ENCODE assay signal across 19 mouse cellular contexts in genomic region chr15:103335488-103336235, GRCm38 (mm10). TPM values are rescaled to one million over a fixed set of nuclear protein-coding genes. Genes with fewer than 3 reads are reported as not detected.
DNase-seq lines count a peak whose midpoint lies in the region; ATAC-seq and TF ChIP-seq lines count a peak whose summit lies in the region.
"Had no signal": no experiment of that assay in that cellular context is flagged by ENCODE, and none has a peak within 500 bp of the region (broad histone marks: within the 10 kb centered on the region; RNA-seq: fewer than 3 reads in every experiment).

No protein-coding gene starts in this region.

- no peak overlapping the region for H3K9ac ChIP-seq in forebrain, embryonic 14.5 days (ENCODE audit: low read length)
- H3K9ac ChIP-seq in midbrain, embryonic 16.5 days (ENCODE audit: low read depth, low read length): no peak overlapping the region
- H3K9ac ChIP-seq: heart, embryonic 12.5 days; liver, embryonic 13.5 days; neural tube, embryonic 12.5 days had no signal

- peak overlapping the region; percentile 81 for H3K27ac ChIP-seq in forebrain, embryonic 10.5 days
- no peak overlapping the region for H3K27ac ChIP-seq in forebrain, embryonic 14.5 days (ENCODE audit: low read depth, low read length)
- peak overlapping the region; percentile 68 for H3K27ac ChIP-seq in left cerebral cortex, adult 2 months
- H3K27ac ChIP-seq in midbrain, embryonic 16.5 days (ENCODE audit: low read length): 0 out of 2 replicates have a peak overlapping the region, but pooled peaks have one; percentile 4
- H3K27ac ChIP-seq: liver, embryonic 13.5 days; neural tube, embryonic 12.5 days had no signal

- H3K9me3 ChIP-seq in forebrain, embryonic 10.5 days: no peaks in the 10 kb centered on the region
- no peaks in the 10 kb centered on the region for H3K9me3 ChIP-seq in forebrain, embryonic 14.5 days (replicated peaks; ENCODE audit: control insufficient read depth, low read length)
- H3K9me3 ChIP-seq in midbrain, embryonic 16.5 days (replicated peaks; ENCODE audit: control insufficient read depth, low read length, poor library complexity, severe bottlenecking): no peaks in the 10 kb centered on the region
- H3K9me3 ChIP-seq: heart, embryonic 12.5 days; liver, embryonic 13.5 days; neural tube, embryonic 12.5 days had no signal

- no peak overlapping the region for H3K4me3 ChIP-seq in forebrain, embryonic 10.5 days
- H3K4me3 ChIP-seq in forebrain, embryonic 14.5 days (ENCODE audit: low read depth, low read length): no peak overlapping the region
- no peak overlapping the region for H3K4me3 ChIP-seq in left cerebral cortex, adult 2 months
- H3K4me3 ChIP-seq in midbrain, embryonic 16.5 days (ENCODE audit: low read depth, low read length): no peak overlapping the region
- H3K4me3 ChIP-seq: heart, embryonic 12.5 days; liver, embryonic 13.5 days; neural tube, embryonic 12.5 days had no signal

- H3K4me2 ChIP-seq in forebrain, embryonic 14.5 days (ENCODE audit: low read length): no peak overlapping the region
- no peak overlapping the region for H3K4me2 ChIP-seq in midbrain, embryonic 16.5 days (ENCODE audit: low read length)
- H3K4me2 ChIP-seq: heart, embryonic 12.5 days; liver, embryonic 13.5 days; neural tube, embryonic 12.5 days had no signal

- DNase-seq in forebrain, embryonic 10.5 days (ENCODE audit: extremely low spot score, low spot score): no peak
- no peak for DNase-seq in forebrain, embryonic 14.5 days (ENCODE audit: low spot score)
- no peak for DNase-seq in left cerebral cortex, adult 2 months (ENCODE audit: extremely low spot score in 1 of 2, low spot score in 2 of 2)
- no peak for DNase-seq in left cerebral cortex, adult 8-10 months (ENCODE audit: low spot score in 2 of 2)
- peak; percentile 53 for DNase-seq in brain, adult 2 months (ENCODE audit: low read depth, low spot score)
- no peak for DNase-seq in layer of hippocampus, adult 9-11 months
- no peak for DNase-seq in lung, postnatal 10 days
- DNase-seq: cerebellum, postnatal 36 days; heart, postnatal 36 days; kidney, postnatal 14 days; left cerebral cortex, postnatal 4 days; liver, embryonic 13.5 days; right cerebral cortex, adult 18-20 months had no signal

- 34% methylated on average over 7 of the region's 7 CpGs for WGBS in forebrain, embryonic 10.5 days
- WGBS in forebrain, embryonic 14.5 days: 24% methylated on average over 7 of the region's 7 CpGs
- WGBS in midbrain, embryonic 16.5 days: 23% methylated on average over 7 of the region's 7 CpGs

- H3K27me3 ChIP-seq in forebrain, embryonic 10.5 days (ENCODE audit: poor library complexity, severe bottlenecking): peaks cover 55% of the 10 kb centered on the region
- H3K27me3 ChIP-seq in forebrain, embryonic 14.5 days (replicated peaks; ENCODE audit: control insufficient read depth, insufficient read depth, low read length): peaks cover 17% of the 10 kb centered on the region
- H3K27me3 ChIP-seq in midbrain, embryonic 16.5 days (ENCODE audit: control insufficient read depth, insufficient read depth, low read depth, low read length): no peaks in the 10 kb centered on the region
- H3K27me3 ChIP-seq: Patski had no signal

- no peaks in the 10 kb centered on the region for H3K36me3 ChIP-seq in forebrain, embryonic 10.5 days (replicated peaks)
- no peaks in the 10 kb centered on the region for H3K36me3 ChIP-seq in forebrain, embryonic 14.5 days (ENCODE audit: control insufficient read depth, insufficient read depth, low read length)
- no peaks in the 10 kb centered on the region for H3K36me3 ChIP-seq in midbrain, embryonic 16.5 days (ENCODE audit: control insufficient read depth, insufficient read depth, low read length)
- H3K36me3 ChIP-seq: heart, embryonic 12.5 days; liver, embryonic 13.5 days; neural tube, embryonic 12.5 days had no signal

- intact Hi-C loops in left cerebral cortex, adult 2 months (cut with DNase I): loop anchor here (10.0 kb wide), 1 partner anchor 591 kb away; no protein-coding TSS in a partner anchor

- no peak for ATAC-seq in forebrain, embryonic 14.5 days
- no peak for ATAC-seq in midbrain, embryonic 16.5 days
- ATAC-seq: intestine, embryonic 16.5 days; Patski had no signal

- peaks cover 88% of the 10 kb centered on the region for H3K4me1 ChIP-seq in forebrain, embryonic 10.5 days
- H3K4me1 ChIP-seq in forebrain, embryonic 14.5 days (ENCODE audit: control insufficient read depth, insufficient read depth, low read length): peaks cover 9% of the 10 kb centered on the region
- H3K4me1 ChIP-seq in midbrain, embryonic 16.5 days (ENCODE audit: control insufficient read depth, insufficient read depth, low read length): peaks cover 36% of the 10 kb centered on the region

- no peak for TF ChIP-seq CTCF in left cerebral cortex, adult 2 months (IDR thresholded peaks at IDR 0.05)

RNA-seq across cellular contexts. Expression of gene Zfp385a, which starts 4.2 kb away (rescaled TPM):
- polyA plus RNA-seq in forebrain, embryonic 10.5 days (2016; fragmentation: Nextera tagmentation; extraction: Ambion mirVana): 23.1 and 23.6 TPM in 2 replicates
- polyA plus RNA-seq in forebrain, embryonic 14.5 days (2014; fragmentation: Nextera tagmentation; extraction: Ambion mirVana): 11.7 and 13.9 TPM in 2 replicates
- total RNA-seq in left cerebral cortex, adult 2 months (2021): 10 to 100 TPM; 66.1 to 77.5 TPM
- 10 to 100 TPM; 60.6 to 78.6 (median 69.1) TPM for total RNA-seq in left cerebral cortex, adult 8-10 months (2022)
- polyA plus RNA-seq in midbrain, embryonic 16.5 days (2015; fragmentation: Nextera tagmentation; extraction: Ambion mirVana): 20.1 and 22.7 TPM in 2 replicates

RNA-seq across cellular contexts. Expression of gene Gpr84, which starts 25.2 kb away (rescaled TPM):
- polyA plus RNA-seq in forebrain, embryonic 10.5 days (2016; fragmentation: Nextera tagmentation; extraction: Ambion mirVana): 0.14 and 0.36 TPM in 2 replicates
- 0.39 and 0.47 TPM in 2 replicates for polyA plus RNA-seq in forebrain, embryonic 14.5 days (2014; fragmentation: Nextera tagmentation; extraction: Ambion mirVana)
- under 1 TPM; 0.40 to 0.66 TPM for total RNA-seq in left cerebral cortex, adult 2 months (2021)
- 1 to 10 TPM in 2 of 4 experiments, under 1 TPM in 2; 0.76 to 6.8 (median 2.8) TPM for total RNA-seq in left cerebral cortex, adult 8-10 months (2022)
- polyA plus RNA-seq in midbrain, embryonic 16.5 days (2015; fragmentation: Nextera tagmentation; extraction: Ambion mirVana): 0.40 and 0.64 TPM in 2 replicates
- total RNA-seq: adrenal gland, postnatal 4 days; heart, postnatal 36 days had no signal
- polyA plus RNA-seq: Patski had no signal

RNA-seq across cellular contexts. Expression of gene Itga5, which starts 30.9 kb away (rescaled TPM):
- polyA plus RNA-seq in forebrain, embryonic 10.5 days (2016; fragmentation: Nextera tagmentation; extraction: Ambion mirVana): 22.8 and 25.6 TPM in 2 replicates
- polyA plus RNA-seq in forebrain, embryonic 14.5 days (2014; fragmentation: Nextera tagmentation; extraction: Ambion mirVana): 5.3 and 7.7 TPM in 2 replicates
- total RNA-seq in left cerebral cortex, adult 2 months (2021): 1 to 10 TPM; 2.6 to 3.0 TPM
- 1 to 10 TPM; 5.7 to 7.2 (median 5.9) TPM for total RNA-seq in left cerebral cortex, adult 8-10 months (2022)
- 5.8 and 7.4 TPM in 2 replicates for polyA plus RNA-seq in midbrain, embryonic 16.5 days (2015; fragmentation: Nextera tagmentation; extraction: Ambion mirVana)
